Mouse (Mus musculus): ENCODE results near the gene Arsg.
"Not testable (repeated sequence)": the region's sequence is repeated elsewhere in the genome, so short reads cannot be mapped to it uniquely, and the experiment has no call there.

Arsg gene

DNA sequence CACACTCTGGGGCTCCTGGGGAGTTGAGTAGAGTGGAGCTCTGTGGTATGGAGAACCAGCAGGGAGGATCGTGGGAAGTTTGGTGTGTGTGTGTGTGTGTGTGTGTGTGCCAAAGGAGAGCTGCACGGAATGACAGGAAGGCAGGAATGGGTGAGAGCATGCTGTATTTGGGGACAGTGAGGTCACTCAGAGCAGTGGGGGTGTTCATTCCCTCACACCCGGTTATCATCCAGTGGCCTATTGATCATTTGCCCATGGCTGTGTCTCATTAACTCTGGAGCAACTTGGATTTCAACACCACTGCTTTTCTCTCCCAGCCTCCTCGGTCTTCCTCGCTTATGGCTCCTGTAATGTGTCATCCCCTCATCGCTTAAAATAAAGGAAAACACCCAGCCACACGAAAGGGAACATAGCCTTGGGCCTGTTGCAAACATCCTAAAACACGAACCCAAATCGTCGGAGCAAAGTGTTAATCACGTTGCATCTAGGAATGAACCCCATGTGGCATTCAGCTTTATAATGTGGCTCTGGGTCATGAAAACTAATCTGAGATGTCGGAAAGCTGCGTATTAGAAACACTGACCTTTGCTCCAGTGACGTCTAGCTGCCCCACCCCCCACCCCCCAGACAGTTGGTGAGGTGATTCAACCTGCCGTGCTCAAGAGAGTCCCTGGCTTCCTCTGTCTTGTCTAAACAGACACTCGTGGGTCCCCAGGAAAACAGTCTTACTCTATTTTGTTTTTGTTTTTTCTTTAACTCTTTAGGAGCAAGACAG is 4.6 kb downstream of the Arsg start:
- ChIA-PET CTCF (interaction anchor here in 3 of 4 experiments (0.5 to 0.7 kb wide), 4 partner anchors 28 to 383 kb away, joined by 3 to 8 read pairs (median 3); no protein-coding TSS in a partner anchor), POLR2A (interaction anchor here in 3 of 4 experiments (0.5 to 4.7 kb wide), 11 partner anchors 9 to 1032 kb away, joined by 3 to 46 read pairs (median 3); partner anchors contain the start of gene Wipi1 (in 1 of the 3))

DNA sequence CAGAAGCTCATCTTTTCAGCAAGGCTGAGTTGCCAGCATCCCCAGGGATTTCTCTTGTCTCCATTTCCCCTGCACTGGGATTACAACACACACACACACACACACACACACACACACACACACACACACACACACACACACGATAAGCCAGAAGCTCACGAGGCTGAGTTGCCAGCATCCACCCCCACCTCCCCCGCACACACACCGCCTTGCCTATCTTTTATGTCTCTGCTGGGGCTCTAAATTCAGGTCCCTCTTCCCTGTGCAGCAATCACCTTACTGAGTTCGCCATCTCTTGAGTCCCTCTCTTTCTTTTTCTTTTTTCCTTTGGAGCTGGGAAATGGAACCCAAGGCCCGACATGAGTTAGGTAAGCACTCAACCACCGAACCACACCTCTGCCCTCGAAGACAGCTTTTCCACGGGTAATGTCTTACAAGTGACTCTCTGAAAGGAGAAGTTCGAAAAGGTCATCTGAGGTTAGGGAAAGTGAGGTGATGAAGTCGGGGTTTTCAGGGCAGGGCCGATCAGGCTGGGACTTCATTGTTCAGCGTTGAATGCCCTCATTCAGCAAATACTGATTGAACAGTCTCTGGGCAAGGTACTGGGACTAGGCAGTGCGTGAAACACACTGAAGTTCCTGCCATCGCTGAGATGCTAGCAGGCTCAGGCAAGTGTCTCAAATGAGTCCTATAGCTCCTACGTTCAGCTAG is 6.6 kb downstream of the Arsg start:
- POLR2A ChIA-PET = interaction anchor here (0.6 to 5.1 kb wide), 16 partner anchors 8 to 1122 kb away, joined by 3 to 27 read pairs (median 3); partner anchors contain the start of genes Arsg (in 1 of the 4) and Slc16a6 (in 1 of the 4)
- CTCF ChIA-PET = interaction anchor here in 2 of 4 experiments (0.6 to 1.0 kb wide), 2 partner anchors 54 to 105 kb away, joined by 3 to 6 read pairs; partner anchors contain the start of gene Amz2 (in 1 of the 2)

DNA sequence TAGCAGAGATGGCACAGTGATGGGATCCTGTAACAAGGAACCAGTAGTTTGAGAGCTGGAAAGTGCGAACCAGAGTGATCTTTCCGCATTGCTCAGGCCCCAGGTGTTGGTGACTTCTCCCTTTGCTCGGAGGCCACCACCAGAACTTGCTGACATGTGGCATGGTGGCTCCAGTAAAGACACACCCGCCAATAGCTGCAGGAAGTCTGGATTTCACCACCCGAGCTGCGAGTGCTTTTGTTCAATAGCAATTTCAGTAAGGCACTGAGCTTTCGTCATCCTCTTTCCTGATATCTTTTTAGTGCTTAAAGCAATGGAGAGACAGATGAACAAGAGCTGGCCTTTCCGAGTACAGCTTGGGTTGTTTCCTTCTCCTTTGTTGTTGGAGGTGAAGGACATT is 7.3 kb downstream of the Arsg start:
- ChIA-PET CTCF (interaction anchor here in 3 of 4 experiments (0.6 to 1.4 kb wide), 5 partner anchors 31 to 190 kb away, joined by 3 to 8 read pairs (median 6); no protein-coding TSS in a partner anchor), POLR2A (interaction anchor here in 3 of 4 experiments (0.8 to 5.1 kb wide), 11 partner anchors 9 to 131 kb away, joined by 3 to 27 read pairs (median 3); partner anchors contain the start of genes Arsg (in 1 of the 3) and Slc16a6 (in 1 of the 3))

DNA sequence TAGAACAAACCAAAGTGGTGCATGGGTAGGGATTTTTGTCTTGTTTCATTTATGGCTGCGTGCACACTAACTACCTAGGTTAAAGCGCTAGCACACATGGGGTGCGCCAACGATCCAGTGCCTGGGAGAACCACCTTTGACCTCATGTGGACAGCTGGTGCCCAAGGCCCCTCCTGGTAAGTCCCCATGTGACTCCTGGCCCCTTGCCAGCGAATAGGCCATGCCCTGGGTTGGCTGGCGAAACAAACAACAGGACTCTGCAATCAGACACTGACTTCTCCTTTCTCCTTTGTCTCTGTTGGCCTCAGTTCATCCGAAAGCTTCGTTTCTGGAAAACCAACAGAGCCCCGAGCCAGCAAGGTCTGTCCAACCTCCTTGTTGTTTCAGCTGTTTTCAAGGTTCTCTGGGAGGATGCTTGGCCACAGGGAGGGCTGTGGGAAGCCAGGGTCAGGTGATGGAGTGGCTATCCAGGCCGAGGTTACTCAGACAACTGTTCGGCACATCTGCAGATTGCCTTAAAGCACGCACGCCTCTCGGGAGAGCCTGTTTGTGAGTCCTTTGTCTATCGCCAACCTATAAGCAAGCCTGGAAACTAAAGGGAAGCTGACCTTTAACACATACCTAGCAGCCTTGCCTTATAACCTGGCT is 12.3 kb downstream of the Arsg start:
- POLR2A ChIA-PET = interaction anchor here in 3 of 4 experiments (0.8 to 5.8 kb wide), 4 partner anchors 9 to 98 kb away, joined by 3 to 46 read pairs (median 3); no protein-coding TSS in a partner anchor
- CTCF ChIA-PET = interaction anchor here in 2 of 4 experiments (0.6 to 1.0 kb wide), 2 partner anchors 11 to 376 kb away, joined by 3 to 5 read pairs; no protein-coding TSS in a partner anchor

DNA sequence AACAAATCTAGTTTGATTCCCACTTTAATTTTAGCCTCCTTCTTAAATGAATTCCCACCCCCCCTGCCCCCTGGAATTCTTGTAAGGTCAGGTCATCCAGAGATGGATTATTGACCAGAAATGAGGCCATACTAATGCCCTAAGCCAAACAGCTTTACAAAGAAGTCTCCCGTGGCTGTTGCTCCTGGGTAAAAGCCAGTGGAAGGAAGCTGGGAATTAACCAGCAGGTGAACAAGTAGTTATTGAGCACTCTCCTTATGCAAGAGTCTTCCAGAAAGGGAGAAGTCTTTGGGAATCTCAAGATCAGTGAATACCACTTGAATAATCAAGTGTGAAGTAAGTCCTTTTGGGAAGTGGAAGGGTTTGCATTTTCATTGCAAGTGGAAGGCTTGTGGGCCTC is 13.9 kb downstream of the Arsg start:
- POLR2A ChIA-PET = interaction anchor here in 2 of 4 experiments (1.4 to 5.8 kb wide), 3 partner anchors 11 to 27 kb away, joined by 3 to 46 read pairs (median 4); no protein-coding TSS in a partner anchor

DNA sequence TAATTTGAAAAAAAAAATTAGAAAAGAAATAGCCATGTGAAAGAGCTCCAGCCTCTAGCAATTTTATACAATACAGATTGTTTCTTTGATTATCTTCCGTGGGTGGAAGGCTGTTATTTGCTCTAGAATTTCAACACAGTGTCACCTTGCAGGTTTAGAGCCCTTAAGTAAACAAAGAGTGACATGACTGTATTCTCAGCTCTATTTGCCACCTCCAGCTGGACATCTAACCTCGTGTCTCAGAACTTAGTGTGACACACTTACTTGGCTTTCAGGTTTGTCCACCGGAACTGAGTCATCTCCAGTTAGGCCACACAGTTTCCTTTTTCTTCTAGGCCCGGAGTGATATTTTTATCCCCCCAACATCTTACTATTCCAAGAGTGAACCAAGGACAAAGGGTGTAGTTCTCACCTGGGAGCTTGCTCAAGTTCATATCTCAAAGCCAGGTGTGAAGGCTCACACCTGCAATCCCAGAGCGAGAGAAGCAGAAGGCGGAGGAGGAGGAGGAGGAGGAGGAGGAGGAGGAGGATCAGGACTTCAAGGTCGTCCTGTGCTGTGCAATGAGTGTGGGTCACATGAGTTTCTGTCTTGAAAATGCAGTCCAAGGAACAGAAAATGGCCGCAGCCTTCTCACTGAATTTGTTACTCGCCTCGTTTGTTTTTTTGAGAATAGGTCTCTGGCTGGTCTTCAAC is 15.0 kb downstream of the Arsg start:
- ChIA-PET POLR2A (interaction anchor here in 3 of 4 experiments (0.9 to 5.8 kb wide), 4 partner anchors 12 to 13 kb away, joined by 3 to 46 read pairs (median 4); no protein-coding TSS in a partner anchor), CTCF (interaction anchor here in 2 of 4 experiments (0.5 to 0.6 kb wide), 3 partner anchors 13 to 131 kb away, joined by 4 to 5 read pairs (median 5); no protein-coding TSS in a partner anchor)

More for the DNA sequence above, 13.9 kb downstream of the Arsg start:
- CTCF ChIA-PET = no interaction called here

DNA sequence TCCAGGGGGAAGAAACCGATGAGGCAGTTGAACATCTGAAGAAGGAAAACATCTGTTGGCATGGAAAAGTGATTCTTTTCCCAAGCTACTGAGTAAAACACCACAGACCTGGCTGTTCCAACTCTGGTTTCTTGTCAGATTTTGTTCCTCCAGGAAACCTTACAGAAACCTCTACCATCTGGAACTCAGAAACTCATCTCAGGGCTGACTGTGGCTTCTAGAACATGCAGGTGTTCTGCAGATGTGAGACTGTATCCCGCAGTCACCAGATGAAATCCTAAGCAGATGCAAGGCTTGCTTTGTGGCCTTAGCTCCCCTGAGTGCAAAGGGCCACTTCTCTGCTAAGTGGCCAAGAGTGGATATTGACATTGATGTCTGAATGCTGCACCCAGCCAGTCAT is 16.6 kb downstream of the Arsg start:
- ChIA-PET POLR2A (interaction anchor here in 1 of 4 experiments (1.5 kb wide), 1 partner anchor 13 kb away, joined by 5 read pairs; no protein-coding TSS in a partner anchor), CTCF (no interaction called here)

DNA sequence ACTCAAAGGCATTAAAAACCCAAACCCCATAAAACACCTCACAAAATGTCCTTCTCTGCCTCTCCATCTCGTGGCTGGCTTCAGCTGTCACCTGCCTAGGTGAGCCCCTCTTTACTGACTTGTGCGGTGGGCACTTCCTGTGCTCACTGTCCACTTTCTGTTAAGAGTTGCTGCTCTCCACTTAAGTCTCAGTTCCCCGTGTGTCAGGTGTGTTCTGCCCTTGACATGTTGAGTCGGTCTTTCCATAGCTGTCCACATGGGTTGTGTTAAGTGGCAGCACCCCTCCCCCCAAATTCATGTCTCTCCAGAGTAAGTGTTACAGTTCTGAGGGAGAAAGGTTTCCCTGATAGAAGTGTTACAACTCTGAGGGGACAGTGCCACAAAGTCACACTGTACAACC is 18.7 kb downstream of the Arsg start:
- POLR2A ChIA-PET = interaction anchor here in 2 of 4 experiments (0.9 to 2.5 kb wide), 3 partner anchors 9 to 16 kb away, joined by 3 to 8 read pairs (median 4); no protein-coding TSS in a partner anchor
- CTCF ChIA-PET = interaction anchor here in 1 of 4 experiments (1.1 kb wide), 1 partner anchor 161 kb away, joined by 3 read pairs; no protein-coding TSS in a partner anchor

DNA sequence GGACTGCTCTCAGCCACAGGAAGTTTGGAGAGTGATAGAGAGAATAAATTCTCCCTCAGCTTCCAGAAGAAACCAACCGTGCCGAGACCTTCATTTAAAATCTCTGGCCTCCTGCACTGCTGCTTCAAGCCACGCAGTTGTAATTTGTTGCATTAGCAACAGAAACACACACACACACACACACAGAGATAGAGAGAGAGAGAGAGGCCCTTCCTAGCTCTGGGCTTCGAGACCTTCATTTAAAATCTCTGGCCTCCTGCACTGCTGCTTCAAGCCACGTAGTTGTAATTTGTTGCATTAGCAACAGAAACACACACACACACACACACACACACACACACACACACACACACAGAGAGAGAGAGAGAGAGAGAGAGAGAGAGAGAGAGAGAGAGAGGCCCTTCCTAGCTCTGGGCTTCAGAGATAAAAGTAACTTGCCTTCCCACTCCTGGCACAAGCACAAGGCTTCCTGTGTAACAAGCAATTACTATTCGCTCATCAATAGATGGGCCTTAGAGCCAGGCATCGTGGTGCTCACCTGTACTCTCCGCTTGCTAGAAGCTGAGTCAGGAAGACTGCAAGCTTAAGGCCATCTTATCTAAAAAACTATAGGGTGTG is 19.8 kb downstream of the Arsg start:
- POLR2A ChIA-PET = interaction anchor here in 3 of 4 experiments (0.6 to 2.5 kb wide), 5 partner anchors 12 to 1171 kb away, joined by 3 to 8 read pairs (median 3); no protein-coding TSS in a partner anchor
- CTCF ChIA-PET = not testable (repeated sequence)

DNA sequence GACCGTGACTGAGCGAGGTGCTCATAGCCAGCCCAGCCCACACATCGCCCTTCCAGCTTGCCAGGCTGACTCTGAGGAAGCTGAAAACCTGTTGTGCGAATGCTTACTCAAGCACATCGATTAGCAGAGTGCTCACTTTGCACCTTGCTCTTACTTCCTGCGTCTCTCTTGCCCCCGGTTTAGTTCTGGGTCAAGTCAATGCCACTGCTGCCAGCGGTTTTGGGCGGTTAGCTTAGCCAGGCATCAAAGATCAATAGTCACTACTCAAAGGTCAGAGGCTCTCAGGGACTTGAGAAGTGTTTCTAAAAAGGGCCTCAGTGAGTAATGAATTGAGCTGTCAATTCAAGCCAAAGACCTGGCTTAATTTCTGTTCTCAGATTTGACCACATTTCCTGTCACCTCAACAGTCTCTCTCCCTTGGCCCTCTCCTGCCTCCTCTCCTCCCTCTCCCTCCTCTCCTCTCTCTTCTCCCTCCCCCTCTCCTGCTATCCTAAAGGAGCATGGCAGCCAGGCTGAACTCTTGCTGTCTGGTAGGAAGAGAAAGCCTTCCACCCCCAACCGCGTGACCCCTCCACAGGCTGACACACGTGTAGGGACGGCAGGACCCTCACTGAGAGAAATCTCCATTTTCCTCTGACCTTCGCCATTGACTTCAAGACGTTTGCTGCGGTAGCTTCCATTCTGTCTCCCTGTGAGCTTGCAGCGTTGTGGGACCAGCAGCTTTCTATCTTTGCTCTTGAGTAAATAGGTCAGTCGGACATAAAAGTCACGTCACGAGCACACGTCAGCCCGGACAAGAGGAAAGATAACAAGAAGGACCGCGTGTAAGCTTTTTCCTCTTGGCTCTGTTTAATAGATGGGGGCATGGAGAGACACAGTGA is 22.0 kb downstream of the Arsg start:
- CTCF ChIA-PET = interaction anchor here in 1 of 4 experiments (0.5 kb wide), 1 partner anchor 63 kb away, joined by 3 read pairs; no protein-coding TSS in a partner anchor
- POLR2A ChIA-PET = interaction anchor here in 3 of 4 experiments (0.6 to 1.3 kb wide), 5 partner anchors 10 to 20 kb away, joined by 3 to 4 read pairs (median 3); no protein-coding TSS in a partner anchor

DNA sequence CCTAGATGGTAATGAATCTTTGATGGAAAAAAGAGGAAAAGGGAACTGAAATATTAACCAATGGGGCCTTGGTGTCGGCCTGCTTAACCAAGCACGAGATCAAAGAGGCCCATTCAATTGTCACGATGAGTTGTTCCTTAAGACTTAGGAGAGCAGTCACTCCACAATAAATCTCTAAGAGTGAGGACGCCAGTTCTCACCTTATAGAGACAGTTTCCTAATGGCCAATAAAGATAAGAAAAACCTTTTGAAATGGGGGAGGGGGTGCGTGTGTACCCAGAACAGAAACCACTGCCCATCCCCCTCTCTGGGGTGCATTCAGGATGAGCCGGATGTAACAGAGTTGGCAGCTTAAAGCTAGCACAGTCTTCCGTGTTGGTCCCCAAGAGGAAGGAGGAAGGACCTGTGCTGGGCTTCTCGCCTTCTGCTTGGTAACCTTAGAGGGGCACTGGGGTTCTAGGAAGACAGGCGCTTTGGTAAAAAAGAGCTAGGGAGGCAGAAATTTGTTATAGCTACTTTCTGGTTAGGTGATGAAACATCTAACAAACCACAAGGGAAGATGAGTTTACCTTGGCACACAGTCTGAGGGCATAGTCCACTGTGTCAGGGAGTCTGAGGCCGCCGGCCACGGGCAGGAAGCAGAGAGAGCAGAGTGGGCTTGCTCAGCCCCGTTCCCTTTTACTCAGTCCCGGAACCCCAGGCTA is 22.7 kb downstream of the Arsg start:
- CTCF ChIA-PET = interaction anchor here in 2 of 4 experiments (0.5 to 1.0 kb wide), 2 partner anchors 14 to 64 kb away, joined by 3 read pairs; no protein-coding TSS in a partner anchor
- POLR2A ChIA-PET = interaction anchor here in 3 of 4 experiments (0.6 to 1.3 kb wide), 6 partner anchors 11 to 21 kb away, joined by 3 to 8 read pairs (median 4); no protein-coding TSS in a partner anchor

DNA sequence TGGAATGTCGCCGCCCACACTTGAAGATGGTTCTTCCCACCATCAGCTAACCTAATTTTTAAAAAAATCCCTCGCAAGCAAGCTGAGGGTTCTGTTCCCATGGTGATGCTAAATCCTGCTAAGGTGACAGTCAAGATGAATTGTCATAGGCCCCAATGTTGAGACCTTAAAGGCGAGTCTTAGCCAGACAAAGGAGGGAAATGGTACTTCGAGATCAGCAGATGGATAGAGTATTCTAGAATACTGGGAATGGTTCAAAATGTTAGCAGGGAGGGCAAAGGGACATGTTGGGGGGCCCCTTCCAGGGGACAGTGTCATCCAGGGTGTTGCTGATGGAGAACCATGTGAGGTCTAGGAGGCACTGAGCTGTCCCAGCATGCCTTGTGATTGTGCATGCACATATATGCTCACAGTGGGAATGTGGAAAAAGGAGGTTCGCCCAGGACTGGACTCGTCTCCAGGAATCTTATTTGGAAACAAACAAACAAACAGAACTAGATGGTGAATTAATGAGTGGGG is 23.4 kb downstream of the Arsg start:
- CTCF ChIA-PET = interaction anchor here in 1 of 4 experiments (1.0 kb wide), 1 partner anchor 13 kb away, joined by 3 read pairs; no protein-coding TSS in a partner anchor
- POLR2A ChIA-PET = interaction anchor here in 3 of 4 experiments (0.6 to 1.3 kb wide), 5 partner anchors 11 to 22 kb away, joined by 3 to 8 read pairs (median 4); no protein-coding TSS in a partner anchor

DNA sequence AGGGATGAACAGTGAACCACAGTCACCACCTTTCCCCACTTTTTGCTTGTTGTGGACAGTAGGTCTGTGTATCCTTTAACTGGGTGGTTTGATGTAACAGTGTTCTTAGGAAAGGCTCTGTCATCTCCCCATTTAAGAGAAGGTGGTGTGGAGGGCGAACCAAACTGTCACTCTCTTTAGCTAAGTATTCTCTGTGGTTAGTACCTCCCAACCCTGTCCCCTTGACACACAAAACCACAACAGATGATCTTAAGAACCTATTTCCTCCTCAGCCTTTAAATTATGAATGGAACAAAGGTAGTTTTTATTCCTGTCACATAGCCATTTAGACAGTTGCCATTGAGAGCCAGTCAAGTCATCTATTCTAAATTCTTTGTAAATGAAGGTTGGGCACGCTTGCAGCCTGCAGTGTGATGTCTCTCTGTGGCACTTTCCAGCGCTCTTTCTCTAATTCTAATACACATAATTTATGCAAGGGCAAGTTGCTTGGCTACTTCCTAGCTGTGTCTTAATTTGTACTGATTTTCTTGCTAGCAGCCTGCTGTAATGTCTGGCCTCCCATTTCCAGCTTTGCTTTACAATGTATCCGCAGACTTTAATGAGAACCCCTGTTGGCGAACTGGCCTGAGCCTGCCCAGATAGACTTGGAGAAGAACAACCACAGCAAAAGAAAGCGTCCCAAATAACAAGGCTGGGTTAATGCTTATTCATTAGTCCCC is 24.0 kb downstream of the Arsg start:
- ChIA-PET CTCF (interaction anchor here in 1 of 4 experiments (1.0 kb wide), 1 partner anchor 13 kb away, joined by 3 read pairs; no protein-coding TSS in a partner anchor), POLR2A (interaction anchor here in 3 of 4 experiments (0.5 to 1.6 kb wide), 11 partner anchors 9 to 415 kb away, joined by 3 to 8 read pairs (median 4); no protein-coding TSS in a partner anchor)

DNA sequence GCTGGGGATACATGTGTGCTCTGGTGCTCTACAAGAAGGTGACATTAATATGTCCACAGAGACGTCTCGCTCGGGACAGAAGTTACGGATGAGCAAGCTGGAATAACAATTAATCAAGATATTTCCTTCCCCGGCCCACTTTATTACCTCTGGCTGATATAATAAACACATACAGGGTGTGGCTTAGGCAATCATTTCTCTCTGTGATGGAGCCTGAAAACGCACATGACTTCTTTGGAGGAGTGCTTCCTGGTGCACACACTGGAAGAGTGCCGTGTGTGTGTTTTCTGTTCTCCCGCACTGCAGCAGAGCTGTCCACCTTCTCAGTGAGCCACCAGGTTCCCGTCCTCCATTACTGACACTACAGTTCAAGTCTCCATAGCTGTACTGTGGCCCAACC is 24.8 kb downstream of the Arsg start:
- ChIA-PET CTCF (no interaction called here), POLR2A (interaction anchor here in 3 of 4 experiments (0.5 to 1.6 kb wide), 12 partner anchors 9 to 414 kb away, joined by 3 to 11 read pairs (median 4); no protein-coding TSS in a partner anchor)

Data from embryonic stem cell, embryonic (primary cell).